Mouse (Mus musculus): Measurements from ENCODE around the gene Naa10.

DNA sequence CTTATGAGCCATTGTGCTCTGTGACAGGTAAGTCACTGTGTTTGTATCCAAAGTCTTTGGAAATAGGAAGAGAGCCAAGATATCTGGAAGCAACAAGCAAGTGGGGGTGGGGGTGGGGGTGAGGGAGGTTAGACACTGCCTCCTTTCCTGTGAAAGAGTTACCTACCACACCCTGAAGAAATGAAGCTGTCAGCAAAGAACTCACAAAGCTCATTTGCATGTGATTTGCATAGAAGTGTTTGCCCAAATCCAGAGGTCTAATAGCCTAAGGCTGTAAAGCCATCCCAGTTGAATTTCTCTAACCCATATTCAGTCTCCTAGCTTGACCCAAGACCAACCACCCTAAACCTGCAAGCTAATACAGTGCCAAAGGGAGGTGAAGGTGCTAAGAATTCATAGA lies 11.3 kb downstream of the Naa10 start:
- TF ChIP-seq CTCF (IDR thresholded peaks at IDR 0.05; ENCODE audit: control insufficient read depth, insufficient read depth, insufficient replicate concordance, low read depth, low read length) (no peak), POLR2A (IDR thresholded peaks at IDR 0.05; ENCODE audit: control insufficient read depth, low read depth, low read length) (no peak)
